Mouse (Mus musculus): ENCODE measurements around the gene Nxph4.

The Nxph4 gene

GRCm38 (mm10) chr10:127514764-127515163 is 19.6 kb downstream of the Nxph4 start, which contains the start of gene Ndufa4l2:
Gene Ndufa4l2, plus strand, starts transcription at chr10:127514967.
- DNase-seq = no peak

DNA sequence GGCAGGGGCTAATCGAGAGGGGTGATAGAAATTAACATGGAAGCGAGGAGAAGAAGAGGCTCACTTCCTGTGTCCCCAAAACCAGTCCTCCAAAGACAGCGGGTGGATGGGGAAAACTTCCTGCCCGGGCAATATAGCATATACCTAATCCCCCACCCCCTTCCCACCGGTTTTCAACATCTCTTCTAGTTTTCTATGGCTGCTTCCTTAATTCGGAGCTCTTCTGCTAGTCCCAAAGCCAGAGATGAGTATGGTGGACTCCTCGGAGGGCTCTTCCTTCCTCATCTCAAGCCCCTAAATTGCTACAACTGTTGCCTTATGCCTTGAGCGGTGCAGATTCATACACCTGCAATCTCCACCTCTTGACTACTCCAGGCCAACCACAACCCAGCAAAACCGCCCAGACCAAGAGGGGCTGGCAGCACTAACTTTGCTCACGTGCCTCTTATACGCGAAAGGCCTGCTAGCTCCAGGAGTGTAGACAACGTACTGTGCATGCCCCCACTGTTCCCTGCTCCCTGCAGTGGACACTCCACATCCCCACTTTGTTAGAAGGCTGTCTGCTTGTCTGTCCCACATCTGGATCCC is 20.2 kb downstream of the Nxph4 start:
- DNase-seq = no peak

GRCm38 (mm10) chr10:127513501-127514091 is 20.8 kb downstream of the Nxph4 start:
- no peak for DNase-seq

DNA sequence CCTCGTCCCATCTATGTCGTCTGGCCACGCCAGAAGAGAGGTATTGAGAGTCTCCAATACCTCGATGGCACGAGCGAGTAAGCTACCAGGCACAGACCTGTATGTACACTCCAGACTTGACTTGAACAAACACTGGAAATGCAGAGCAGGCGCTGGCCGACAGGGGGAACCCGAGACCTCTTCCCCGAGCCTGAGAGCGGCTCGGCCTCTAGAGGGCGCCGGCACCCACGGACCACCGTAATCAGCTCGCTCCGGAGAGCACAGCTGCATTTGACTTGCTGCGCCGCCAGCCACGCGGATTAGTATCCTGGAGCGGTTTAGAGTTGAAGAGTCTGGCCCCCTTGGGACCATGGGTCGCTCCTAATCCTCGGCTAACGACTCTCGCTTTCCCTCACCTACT is 21.5 kb downstream of the Nxph4 start:
- peak; percentile 83 to 96 for DNase-seq

GRCm38 (mm10) chr10:127512307-127512666 is 22.1 kb downstream of the Nxph4 start:
- no peak for DNase-seq

- DNase-seq = peak; percentile 32 to 61
These were observed 22.6 kb downstream of the Nxph4 start for GRCm38 (mm10) chr10:127511634-127512306.

GRCm38 (mm10) chr10:127510895-127511617 is 23.3 kb downstream of the Nxph4 start:
- no peak for DNase-seq

DNA sequence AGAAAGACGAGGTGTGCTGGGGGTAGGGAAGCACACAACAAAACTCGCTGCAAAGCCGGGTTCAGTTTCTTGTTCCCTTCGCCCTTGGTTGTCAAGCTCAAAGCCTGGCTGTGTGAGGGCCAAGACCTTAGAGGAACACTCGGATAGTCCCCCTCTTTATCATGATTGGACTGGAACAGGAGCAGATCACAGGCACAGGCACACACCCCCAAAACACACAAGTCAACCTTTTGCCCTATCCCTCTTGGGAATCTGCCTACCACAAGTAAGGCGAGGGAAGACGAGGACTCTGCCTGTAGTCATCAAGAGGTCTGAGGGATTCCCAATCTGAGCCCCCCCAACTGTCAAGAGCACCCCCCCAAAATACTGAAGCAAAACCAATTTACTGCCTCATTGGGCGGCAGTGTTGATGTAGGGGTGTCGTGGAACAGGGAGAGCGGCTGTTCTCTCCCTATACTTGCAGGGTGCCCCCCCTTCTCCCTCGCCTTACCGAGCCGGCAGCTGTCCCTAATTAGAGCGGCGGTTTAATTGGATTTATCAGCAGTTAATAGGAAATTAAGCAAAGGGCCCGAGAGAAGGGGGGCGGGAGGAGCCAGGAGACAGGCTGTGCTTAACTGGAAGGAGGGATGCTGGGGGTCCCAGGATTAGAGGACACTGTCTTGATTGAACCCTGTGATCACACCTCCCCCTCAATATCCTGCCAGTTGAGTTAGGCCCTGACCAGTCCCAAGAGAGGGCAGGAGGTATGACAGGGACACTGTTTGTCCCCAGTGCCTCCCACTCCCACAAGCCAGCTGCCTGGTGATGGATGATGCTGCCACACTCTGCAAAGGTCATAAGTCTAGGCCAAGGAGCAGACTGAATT is 24.3 kb downstream of the Nxph4 start:
- DNase-seq = no peak

GRCm38 (mm10) chr10:127509051-127509836 is 25.1 kb downstream of the Nxph4 start:
- DNase-seq = peak; percentile 67 to 86

DNA sequence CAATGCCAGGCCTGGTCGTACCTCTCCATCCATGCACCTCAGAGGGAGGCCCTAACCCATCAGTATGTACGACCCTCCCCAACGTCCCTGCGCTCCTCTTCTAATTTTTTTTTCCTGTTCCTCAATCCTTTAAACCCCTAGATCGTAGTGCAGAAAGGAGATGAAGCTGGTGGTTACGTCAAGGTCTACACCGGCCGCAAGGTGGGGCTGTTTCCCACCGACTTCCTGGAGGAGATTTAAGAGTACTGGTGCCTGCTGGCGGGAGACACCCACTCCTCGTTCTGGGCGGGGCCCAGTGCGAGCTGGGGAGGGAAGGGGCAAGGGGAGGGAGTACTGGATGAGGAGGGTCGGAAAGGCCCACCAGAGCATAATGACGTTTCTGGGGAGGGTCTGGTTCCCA is 26.1 kb downstream of the Nxph4 start:
- DNase-seq = peak; percentile 61 to 76

DNA sequence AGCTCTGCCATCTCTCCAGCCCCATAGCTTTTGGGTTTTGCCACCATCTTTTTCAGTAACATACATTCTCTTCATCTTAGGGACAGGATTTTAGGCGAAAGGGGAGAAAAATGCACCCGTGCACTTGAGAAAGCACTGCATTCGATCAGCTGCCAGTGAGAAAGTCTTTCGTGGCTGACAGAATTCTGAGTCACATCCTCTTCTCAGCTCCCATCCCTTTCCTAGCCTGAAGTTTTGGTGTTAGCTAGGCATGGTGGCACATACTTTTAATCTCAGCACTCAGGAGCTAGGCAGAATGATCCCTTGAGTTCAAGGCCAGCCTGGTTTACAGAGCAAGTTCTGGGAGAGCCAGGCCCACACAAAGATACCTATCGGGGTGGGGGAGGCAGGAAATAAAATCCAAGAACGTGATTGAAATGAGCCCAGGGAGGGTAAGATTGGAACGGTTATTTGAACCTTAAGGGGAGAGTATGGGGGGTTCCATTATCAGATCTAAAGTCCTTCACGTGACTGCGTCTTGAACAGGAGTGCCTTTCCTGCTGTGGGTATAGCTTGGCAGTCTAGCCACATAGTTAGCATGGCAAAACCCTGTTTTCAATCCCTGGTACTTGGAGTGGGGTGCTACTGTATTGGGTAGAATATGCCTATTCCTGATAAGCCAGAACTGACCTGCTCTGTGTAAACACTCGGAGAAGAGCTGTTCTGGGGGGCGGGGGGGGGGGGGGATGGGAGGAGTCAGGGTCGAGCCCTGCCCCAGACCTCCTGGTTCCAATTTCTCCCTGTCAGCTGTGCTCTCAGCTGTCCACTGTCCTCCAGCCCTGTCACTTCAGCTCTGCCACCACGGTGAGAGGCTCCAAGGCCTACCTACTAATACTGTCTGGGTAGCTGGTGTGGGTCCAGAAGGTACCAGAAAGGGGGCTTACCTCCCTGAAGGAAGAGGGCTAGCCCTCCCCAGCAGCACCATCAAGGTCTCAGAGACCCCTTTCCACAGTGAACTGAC is 33.2 kb downstream of the Nxph4 start, which contains the start of gene Stac3:
Stac3 (plus strand) TSS at position 793 of the 1,000 bp plus-strand sequence.
- DNase-seq = no peak

DNA sequence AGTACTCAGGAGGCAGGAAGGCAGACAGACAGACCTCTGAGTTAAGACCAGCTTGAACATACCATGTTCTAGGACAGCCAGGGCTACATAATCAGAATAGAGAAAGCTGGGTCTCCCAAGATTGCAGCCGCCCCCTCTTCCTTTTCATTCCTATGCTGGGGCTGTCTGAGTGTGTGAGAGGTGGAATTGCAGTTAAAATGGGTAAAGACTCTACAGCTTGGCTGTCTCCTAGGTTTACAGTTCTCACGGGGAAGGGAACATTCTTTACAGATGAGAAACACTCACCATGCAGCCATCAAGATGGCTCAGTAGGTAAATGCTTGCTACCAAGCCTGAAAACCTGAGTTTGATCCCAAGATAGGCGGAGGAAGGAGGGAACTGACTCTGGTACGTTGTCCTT is 34.3 kb downstream of the Nxph4 start:
- no peak for DNase-seq

- no peak for DNase-seq
These were observed 34.8 kb downstream of the Nxph4 start for GRCm38 (mm10) chr10:127499516-127499915.

DNA sequence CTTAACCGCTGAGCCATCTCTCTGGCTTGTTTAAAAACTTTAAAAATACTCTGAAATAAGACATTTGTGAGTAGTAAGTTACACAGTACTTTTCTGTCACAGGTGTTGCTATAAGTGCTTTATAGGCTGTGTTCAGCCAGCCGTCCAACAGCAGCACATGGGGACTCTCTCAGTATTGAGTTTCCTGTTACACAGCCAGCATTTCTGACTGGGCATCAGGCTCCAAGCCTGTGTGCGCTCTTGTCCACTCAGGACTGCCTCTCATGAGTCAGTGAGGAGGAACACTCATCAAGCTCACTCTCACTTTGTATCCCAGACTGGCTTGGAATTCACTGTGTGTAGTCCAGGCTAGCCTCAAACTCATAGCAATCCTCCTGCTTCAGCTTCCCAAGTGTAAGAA is 38.2 kb downstream of the Nxph4 start:
- no peak for DNase-seq

DNA sequence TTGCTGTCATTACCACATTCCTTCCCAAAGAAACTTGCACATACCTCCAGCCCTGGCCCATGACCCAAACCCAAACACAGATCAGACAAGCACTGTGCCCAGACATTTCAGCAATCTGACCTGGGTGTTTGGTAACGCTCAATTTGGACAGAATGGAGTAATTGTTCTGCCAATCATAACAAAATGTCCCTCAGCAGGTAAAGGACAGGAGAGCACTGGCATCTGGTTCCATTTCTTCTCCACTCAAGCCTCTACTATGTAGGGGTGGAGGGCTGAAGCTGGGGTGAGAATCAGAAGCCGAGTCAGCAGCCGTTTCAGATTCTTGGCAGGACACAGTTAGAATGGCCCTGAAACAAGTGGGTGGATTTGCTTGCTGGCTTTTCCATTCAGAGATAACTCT is 42.2 kb downstream of the Nxph4 start:
- DNase-seq = no peak

GRCm38 (mm10) chr10:127491128-127491512 is 43.2 kb downstream of the Nxph4 start:
- no peak for DNase-seq

- no peak for DNase-seq
These were observed 43.9 kb downstream of the Nxph4 start for GRCm38 (mm10) chr10:127490160-127491127.

DNA sequence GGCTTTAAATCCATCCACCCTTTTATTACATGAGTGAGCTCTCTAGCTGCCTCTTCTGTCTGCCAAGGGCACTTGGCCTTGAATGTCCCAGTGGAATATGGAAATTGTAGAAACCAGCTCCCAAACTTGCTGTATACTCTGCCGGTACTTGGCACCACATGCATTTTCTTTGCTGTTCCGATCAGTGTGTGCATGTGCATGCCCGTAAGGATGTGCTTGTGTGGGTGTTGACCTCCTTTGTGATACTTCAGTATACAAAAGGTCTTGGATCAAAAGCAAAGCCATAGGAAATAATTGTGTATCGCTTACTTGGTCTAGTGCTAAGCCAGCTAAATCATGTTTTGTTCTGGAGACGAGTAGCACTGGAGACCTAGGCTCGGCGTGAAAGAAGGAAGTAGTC is 45.5 kb downstream of the Nxph4 start:
- no peak for DNase-seq

DNA sequence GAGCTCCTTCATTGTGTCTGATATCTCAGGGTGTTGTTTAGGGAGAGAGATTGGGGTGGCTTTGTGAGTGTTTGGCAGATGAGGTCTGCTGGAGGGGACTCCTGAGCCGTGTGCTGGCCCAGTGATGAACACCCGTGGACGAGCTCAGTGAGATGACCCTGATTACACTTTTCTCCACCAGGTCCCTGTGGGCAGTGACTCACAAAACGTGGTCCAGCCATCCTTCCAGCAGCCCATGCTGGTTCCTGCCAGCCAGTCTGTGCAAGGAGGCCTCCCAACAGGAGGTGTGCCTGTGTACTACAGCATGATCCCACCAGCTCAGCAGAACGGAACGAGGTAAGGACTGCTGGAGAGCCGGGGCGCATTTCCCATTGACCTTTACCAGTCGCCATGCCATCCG is 49.1 kb downstream of the Nxph4 start:
- DNase-seq = no peak
